Mouse (Mus musculus): Measurements from ENCODE around the gene Lmf1. TPM values are rescaled to one million over a fixed set of nuclear protein-coding genes. Genes with fewer than 3 reads are reported as not detected.

Gene Lmf1
- total and polyA plus RNA-seq, 3 experiments, result 28.7 to 33.5 (median 32.7) TPM

- H3K36me3 ChIP-seq (ENCODE audit: control insufficient read depth, insufficient read depth, low read length), result no peaks in the 10 kb centered on the region
- no peak overlapping the region for H3K27ac ChIP-seq
- no peak for TF ChIP-seq POLR2A (IDR thresholded peaks at IDR 0.05; ENCODE audit: insufficient read depth, low read depth, low read length)
- no peak for TF ChIP-seq EP300 (IDR thresholded peaks at IDR 0.05; ENCODE audit: insufficient read depth, low read depth, low read length)
- TF ChIP-seq CTCF (IDR thresholded peaks at IDR 0.05), result no peak
- no peak overlapping the region for H3K9ac ChIP-seq (ENCODE audit: low read depth, low read length)
- WGBS, result 90% methylated on average over 8 of the region's 8 CpGs
- no peaks in the 10 kb centered on the region for H3K79me2 ChIP-seq (replicated peaks; ENCODE audit: control insufficient read depth, insufficient read depth, low read length)
- intact Hi-C loops (cut with DNase I), result no loop called here
- H3K4me1 ChIP-seq (ENCODE audit: control insufficient read depth, insufficient read depth, low read length), result peaks cover 7% of the 10 kb centered on the region; the same call in 1 of the 2 replicates
- DNase-seq, result no peak
- H3K4me3 ChIP-seq, result no peak overlapping the region
- no peaks in the 10 kb centered on the region for H3K27me3 ChIP-seq (ENCODE audit: control insufficient read depth, insufficient read depth, low read length)
Measured at GRCm38 (mm10) chr17:25652272-25652671, 73.4 kb downstream of the Lmf1 start.

GRCm38 (mm10) chr17:25656142-25656825, 77.4 kb downstream of the Lmf1 start:
- H3K27ac ChIP-seq, result no peak overlapping the region
- H3K4me3 ChIP-seq, result no peak overlapping the region
- no peaks in the 10 kb centered on the region for H3K36me3 ChIP-seq (ENCODE audit: control insufficient read depth, insufficient read depth, low read length)
- no peak overlapping the region for H3K9ac ChIP-seq (ENCODE audit: low read depth, low read length)
- DNase-seq, result no peak
- H3K4me1 ChIP-seq (ENCODE audit: control insufficient read depth, insufficient read depth, low read length), result no peaks in the 10 kb centered on the region
- intact Hi-C loops (cut with DNase I), result no loop called here
- no peaks in the 10 kb centered on the region for H3K79me2 ChIP-seq (replicated peaks; ENCODE audit: control insufficient read depth, insufficient read depth, low read length)
- TF ChIP-seq CTCF (IDR thresholded peaks at IDR 0.05), result no peak
- no peak for TF ChIP-seq POLR2A (IDR thresholded peaks at IDR 0.05; ENCODE audit: insufficient read depth, low read depth, low read length)
- no peak for TF ChIP-seq EP300 (IDR thresholded peaks at IDR 0.05; ENCODE audit: insufficient read depth, low read depth, low read length)
- no peaks in the 10 kb centered on the region for H3K27me3 ChIP-seq (ENCODE audit: control insufficient read depth, insufficient read depth, low read length)
- WGBS, result 91% methylated on average over 12 of the region's 12 CpGs

GRCm38 (mm10) chr17:25656826-25657189, 77.9 kb downstream of the Lmf1 start:
- TF ChIP-seq EP300 (IDR thresholded peaks at IDR 0.05; ENCODE audit: insufficient read depth, low read depth, low read length), result no peak
- TF ChIP-seq CTCF (IDR thresholded peaks at IDR 0.05), result no peak
- no peak for TF ChIP-seq POLR2A (IDR thresholded peaks at IDR 0.05; ENCODE audit: insufficient read depth, low read depth, low read length)
- Histone ChIP-seq H3K36me3 (ENCODE audit: control insufficient read depth, insufficient read depth, low read length) (no peaks in the 10 kb centered on the region), H3K27ac (no peak overlapping the region), H3K4me1 (ENCODE audit: control insufficient read depth, insufficient read depth, low read length) (no peaks in the 10 kb centered on the region), H3K27me3 (ENCODE audit: control insufficient read depth, insufficient read depth, low read length) (no peaks in the 10 kb centered on the region), H3K9ac (ENCODE audit: low read depth, low read length) (no peak overlapping the region), H3K4me3 (no peak overlapping the region), H3K79me2 (replicated peaks; ENCODE audit: control insufficient read depth, insufficient read depth, low read length) (no peaks in the 10 kb centered on the region)
- intact Hi-C loops (cut with DNase I), result no loop called here
- 46% methylated on average over 3 of the region's 3 CpGs for WGBS
- no peak for DNase-seq

DNA sequence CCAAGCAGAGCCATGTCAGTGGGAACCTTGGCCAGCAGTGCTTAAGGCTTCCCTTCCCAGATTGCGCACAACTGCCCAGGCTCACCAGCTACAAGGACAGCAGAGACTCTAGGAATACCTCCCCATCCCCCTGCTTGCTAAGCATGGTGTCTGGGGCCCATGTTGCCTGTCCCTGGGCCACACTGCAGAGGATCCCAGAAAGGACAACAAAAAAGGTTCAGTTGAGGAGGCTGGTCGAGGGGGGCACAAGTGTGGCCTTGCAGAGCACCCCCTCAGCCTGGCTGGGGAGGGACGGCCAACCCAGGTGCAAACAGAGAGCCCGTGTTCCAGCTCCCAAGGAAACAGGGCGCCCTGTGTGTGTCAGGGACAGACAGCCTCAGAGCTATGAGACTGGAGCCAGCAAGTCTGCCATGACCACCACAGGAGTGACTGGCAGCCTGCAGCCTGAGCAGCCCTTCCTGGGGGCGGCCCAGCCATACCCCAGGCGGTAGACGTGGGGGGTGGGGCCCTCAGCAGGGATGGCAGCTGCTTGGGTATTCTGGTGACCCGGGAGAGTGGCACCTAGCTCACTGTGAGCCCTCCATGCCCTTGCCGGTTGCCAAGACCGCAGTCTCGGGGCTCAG, 84.4 kb downstream of the Lmf1 start:
- Histone ChIP-seq H3K36me3 (ENCODE audit: control insufficient read depth, insufficient read depth, low read length) (no peaks in the 10 kb centered on the region), H3K27me3 (ENCODE audit: control insufficient read depth, insufficient read depth, low read length) (no peaks in the 10 kb centered on the region), H3K9ac (ENCODE audit: low read depth, low read length) (no peak overlapping the region), H3K79me2 (replicated peaks; ENCODE audit: control insufficient read depth, insufficient read depth, low read length) (no peaks in the 10 kb centered on the region), H3K4me1 (ENCODE audit: control insufficient read depth, insufficient read depth, low read length) (no peaks in the 10 kb centered on the region), H3K4me3 (no peak overlapping the region), H3K27ac (no peak overlapping the region)
- no peak for DNase-seq
- TF ChIP-seq EP300 (IDR thresholded peaks at IDR 0.05; ENCODE audit: insufficient read depth, low read depth, low read length), result no peak
- no peak for TF ChIP-seq CTCF (IDR thresholded peaks at IDR 0.05)
- TF ChIP-seq POLR2A (IDR thresholded peaks at IDR 0.05; ENCODE audit: insufficient read depth, low read depth, low read length), result no peak
- WGBS, result 35% methylated on average over 12 of the region's 12 CpGs
- intact Hi-C loops (cut with DNase I), result no loop called here

DNA sequence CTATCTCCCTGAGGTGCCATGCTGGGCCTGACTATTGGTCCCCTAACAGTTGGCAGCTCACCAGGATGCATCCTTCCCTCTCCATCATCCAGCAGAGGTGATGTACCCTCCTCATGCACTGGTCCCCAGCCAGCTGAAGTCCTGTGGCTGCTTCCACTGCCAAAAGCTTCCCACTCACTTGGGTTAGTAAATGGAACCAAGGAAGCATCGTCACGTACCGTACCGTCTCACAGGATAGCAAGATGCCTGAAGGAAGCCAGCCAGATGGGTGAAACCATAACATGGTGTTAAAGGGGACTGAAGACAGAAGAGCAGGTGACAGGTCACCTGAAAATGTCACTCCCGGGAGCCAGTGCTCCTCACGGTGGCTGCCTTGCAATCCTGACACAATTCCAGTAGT, 86.6 kb downstream of the Lmf1 start:
- WGBS, result 81% methylated on average over 6 of the region's 6 CpGs
- intact Hi-C loops (cut with DNase I), result no loop called here
- no peak for TF ChIP-seq POLR2A (IDR thresholded peaks at IDR 0.05; ENCODE audit: insufficient read depth, low read depth, low read length)
- TF ChIP-seq EP300 (IDR thresholded peaks at IDR 0.05; ENCODE audit: insufficient read depth, low read depth, low read length), result no peak
- no peak for TF ChIP-seq CTCF (IDR thresholded peaks at IDR 0.05)

DNA sequence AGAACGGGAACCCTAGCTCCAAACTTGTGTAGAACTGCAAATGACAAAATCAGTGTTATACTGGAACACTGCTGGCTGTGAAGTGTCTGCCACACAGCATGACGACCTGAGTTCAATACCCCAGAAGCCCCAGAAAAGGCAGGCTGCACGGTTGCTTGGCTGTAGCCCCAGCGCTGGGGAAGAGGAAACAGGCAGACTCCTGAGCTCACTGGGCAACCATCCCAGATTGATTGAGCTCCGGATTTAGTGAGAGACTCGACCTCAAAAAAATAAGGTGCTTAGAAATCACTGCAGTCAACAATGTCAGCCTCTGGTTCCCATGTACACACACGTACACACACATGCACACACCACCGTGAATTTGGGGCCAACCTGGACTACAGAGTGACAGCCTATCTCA, 87.0 kb downstream of the Lmf1 start:
- TF ChIP-seq EP300 (IDR thresholded peaks at IDR 0.05; ENCODE audit: insufficient read depth, low read depth, low read length) (no peak), CTCF (IDR thresholded peaks at IDR 0.05) (no peak), POLR2A (IDR thresholded peaks at IDR 0.05; ENCODE audit: insufficient read depth, low read depth, low read length) (no peak)
- no peak for DNase-seq
- intact Hi-C loops (cut with DNase I), result no loop called here
- no peaks in the 10 kb centered on the region for H3K79me2 ChIP-seq (replicated peaks; ENCODE audit: control insufficient read depth, insufficient read depth, low read length)
- no peaks in the 10 kb centered on the region for H3K4me1 ChIP-seq (ENCODE audit: control insufficient read depth, insufficient read depth, low read length)
- H3K27me3 ChIP-seq (ENCODE audit: control insufficient read depth, insufficient read depth, low read length), result no peaks in the 10 kb centered on the region
- WGBS, result 43% methylated on average over 8 of the region's 8 CpGs
- no peak overlapping the region for H3K4me3 ChIP-seq
- no peaks in the 10 kb centered on the region for H3K36me3 ChIP-seq (ENCODE audit: control insufficient read depth, insufficient read depth, low read length)
- H3K9ac ChIP-seq (ENCODE audit: low read depth, low read length), result no peak overlapping the region
- H3K27ac ChIP-seq, result no peak overlapping the region

More for the DNA sequence above, 86.6 kb downstream of the Lmf1 start:
- no peaks in the 10 kb centered on the region for H3K36me3 ChIP-seq (ENCODE audit: control insufficient read depth, insufficient read depth, low read length)
- H3K79me2 ChIP-seq (replicated peaks; ENCODE audit: control insufficient read depth, insufficient read depth, low read length), result no peaks in the 10 kb centered on the region
- DNase-seq, result no peak
- no peak overlapping the region for H3K4me3 ChIP-seq
- H3K9ac ChIP-seq (ENCODE audit: low read depth, low read length), result no peak overlapping the region
- H3K4me1 ChIP-seq (ENCODE audit: control insufficient read depth, insufficient read depth, low read length), result no peaks in the 10 kb centered on the region
- H3K27me3 ChIP-seq (ENCODE audit: control insufficient read depth, insufficient read depth, low read length), result no peaks in the 10 kb centered on the region
- H3K27ac ChIP-seq, result no peak overlapping the region

All from heart, adult 2 months (tissue).